In the genomic region with DNA sequence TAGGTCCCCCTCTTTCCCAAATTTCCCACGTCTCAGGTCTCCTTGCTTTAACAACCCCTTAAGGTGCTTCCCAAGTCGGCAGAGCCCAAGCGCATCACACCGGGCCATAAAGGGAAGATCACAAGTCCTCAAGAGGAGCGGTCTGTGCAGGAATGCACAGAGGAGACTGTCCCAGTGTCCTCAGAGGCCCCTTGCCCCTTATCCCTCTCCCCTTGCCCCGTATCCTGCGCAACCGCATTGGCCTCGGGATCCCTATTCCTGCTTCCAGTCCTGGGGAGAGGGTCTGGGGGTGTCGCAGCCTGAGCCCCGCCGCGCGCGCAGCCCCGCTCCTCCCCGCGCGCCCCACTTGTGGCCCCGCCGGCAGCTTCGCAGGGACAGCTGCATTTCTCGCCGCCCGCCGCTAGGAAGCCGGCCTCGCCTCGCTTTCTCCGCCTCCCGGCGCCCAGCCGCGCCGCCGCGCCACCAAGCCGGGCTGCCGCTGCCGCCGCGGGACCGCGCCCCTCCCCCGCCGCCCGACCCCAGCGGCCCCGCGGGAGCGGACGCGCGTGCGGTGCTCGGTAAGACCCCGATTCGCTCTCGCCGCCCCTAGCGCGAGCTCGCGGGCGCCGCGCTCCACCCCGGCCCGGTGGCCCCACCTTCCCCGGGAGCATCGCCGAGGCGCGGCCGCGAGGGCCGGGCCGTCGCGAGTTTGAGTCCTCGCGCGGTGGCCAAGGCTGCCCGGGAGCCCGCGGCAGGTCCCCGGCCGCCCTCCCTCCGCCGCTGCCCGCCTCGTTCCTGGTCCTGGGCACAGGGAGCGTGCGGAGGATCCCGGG, we compare ENCODE assay signal across 8 mouse cellular contexts. TPM values are rescaled to one million over a fixed set of nuclear protein-coding genes. Genes with fewer than 3 reads are reported as not detected.
DNase-seq lines count a peak whose midpoint lies in the region; ATAC-seq lines count a peak whose summit lies in the region.

No protein-coding gene starts in this region.

- H3K27me3 ChIP-seq in embryonic facial prominence, embryonic 15.5 days = no peaks in the 10 kb centered on the region
- H3K27me3 ChIP-seq in heart, embryonic 15.5 days = no peaks in the 10 kb centered on the region
- H3K27me3 ChIP-seq in liver, embryonic 15.5 days = peaks cover 89% of the 10 kb centered on the region
- no peaks in the 10 kb centered on the region for H3K27me3 ChIP-seq in neural tube, embryonic 11.5 days (ENCODE audit: control insufficient read depth, insufficient read depth, low read length)
- H3K27me3 ChIP-seq in stomach, embryonic 16.5 days (ENCODE audit: control insufficient read depth, insufficient read depth, low read length) = no peaks in the 10 kb centered on the region

- peak; percentile 82 to 86 for DNase-seq in B cell, adult 2 months
- peak; percentile 84 for DNase-seq in adrenal gland, postnatal 25 days
- peak; percentile 86 for DNase-seq in kidney, postnatal 14 days
- DNase-seq in neural tube, embryonic 11.5 days (ENCODE audit: low spot score) = peak; percentile 84

- H3K9ac ChIP-seq in embryonic facial prominence, embryonic 15.5 days = peak overlapping the region; percentile 95
- H3K9ac ChIP-seq in heart, embryonic 15.5 days = peak overlapping the region; percentile 94
- H3K9ac ChIP-seq in liver, embryonic 15.5 days = peak overlapping the region; percentile 27; the same call in 1 of the 2 replicates
- H3K9ac ChIP-seq in neural tube, embryonic 11.5 days (ENCODE audit: low read length) = peak overlapping the region; percentile 89
- peak overlapping the region; percentile 99 for H3K9ac ChIP-seq in stomach, embryonic 16.5 days (ENCODE audit: low read length)

- H3K9me3 ChIP-seq in embryonic facial prominence, embryonic 15.5 days (replicated peaks) = no peaks in the 10 kb centered on the region
- H3K9me3 ChIP-seq in heart, embryonic 15.5 days (replicated peaks) = no peaks in the 10 kb centered on the region
- no peaks in the 10 kb centered on the region for H3K9me3 ChIP-seq in liver, embryonic 15.5 days (replicated peaks)
- no peaks in the 10 kb centered on the region for H3K9me3 ChIP-seq in neural tube, embryonic 11.5 days (ENCODE audit: control insufficient read depth, low read length)
- no peaks in the 10 kb centered on the region for H3K9me3 ChIP-seq in stomach, embryonic 16.5 days (replicated peaks; ENCODE audit: control insufficient read depth, low read length)

- H3K27ac ChIP-seq in embryonic facial prominence, embryonic 15.5 days (replicated peaks) = peak overlapping the region; percentile 87
- peak overlapping the region; percentile 94 for H3K27ac ChIP-seq in heart, embryonic 15.5 days
- H3K27ac ChIP-seq in liver, embryonic 15.5 days (replicated peaks) = no peak overlapping the region
- peak overlapping the region; percentile 97 for H3K27ac ChIP-seq in neural tube, embryonic 11.5 days (ENCODE audit: low read depth, low read length)
- H3K27ac ChIP-seq in stomach, embryonic 16.5 days (ENCODE audit: low read length) = peak overlapping the region; percentile 94

- H3K36me3 ChIP-seq in embryonic facial prominence, embryonic 15.5 days = no peaks in the 10 kb centered on the region
- no peaks in the 10 kb centered on the region for H3K36me3 ChIP-seq in heart, embryonic 15.5 days
- no peaks in the 10 kb centered on the region for H3K36me3 ChIP-seq in liver, embryonic 15.5 days (replicated peaks)
- no peaks in the 10 kb centered on the region for H3K36me3 ChIP-seq in neural tube, embryonic 11.5 days (ENCODE audit: control insufficient read depth, insufficient read depth, low read length)
- H3K36me3 ChIP-seq in stomach, embryonic 16.5 days (ENCODE audit: control insufficient read depth, insufficient read depth, low read length) = no peaks in the 10 kb centered on the region

- H3K4me2 ChIP-seq in embryonic facial prominence, embryonic 15.5 days (replicated peaks) = peak overlapping the region; percentile 70
- H3K4me2 ChIP-seq in heart, embryonic 15.5 days = peak overlapping the region; percentile 96
- peak overlapping the region; percentile 75 for H3K4me2 ChIP-seq in liver, embryonic 15.5 days
- peak overlapping the region; percentile 77 for H3K4me2 ChIP-seq in neural tube, embryonic 11.5 days (ENCODE audit: low read depth)
- H3K4me2 ChIP-seq in stomach, embryonic 16.5 days (ENCODE audit: low read depth, low read length) = peak overlapping the region; percentile 64

- H3K4me3 ChIP-seq in embryonic facial prominence, embryonic 15.5 days (replicated peaks) = peak overlapping the region; percentile 77
- H3K4me3 ChIP-seq in heart, embryonic 15.5 days = peak overlapping the region; percentile 88
- H3K4me3 ChIP-seq in liver, embryonic 15.5 days (replicated peaks) = peak overlapping the region; percentile 59
- H3K4me3 ChIP-seq in neural tube, embryonic 11.5 days (ENCODE audit: low read depth, low read length) = peak overlapping the region; percentile 80
- peak overlapping the region; percentile 79 for H3K4me3 ChIP-seq in stomach, embryonic 16.5 days (replicated peaks; ENCODE audit: low read length)

- ATAC-seq in embryonic facial prominence, embryonic 15.5 days (ENCODE audit: insufficient number of reproducible peaks, low FRiP score, low TSS enrichment, low read depth) = peak; percentile 67
- ATAC-seq in heart, embryonic 15.5 days (replicated peaks; ENCODE audit: insufficient number of reproducible peaks, insufficient read depth, low FRiP score, low read depth) = peak; percentile 53
- no peak for ATAC-seq in liver, embryonic 15.5 days (ENCODE audit: insufficient read depth)
- peak; percentile 72 for ATAC-seq in neural tube, embryonic 11.5 days (ENCODE audit: insufficient read depth, low FRiP score, low TSS enrichment)
- ATAC-seq in stomach, embryonic 16.5 days (ENCODE audit: insufficient read depth, low FRiP score) = peak; percentile 72

- under 1% methylated on average over 84 of the region's 95 CpGs for WGBS in embryonic facial prominence, embryonic 15.5 days
- under 1% methylated on average over 90 of the region's 95 CpGs for WGBS in heart, embryonic 15.5 days
- under 1% methylated on average over 94 of the region's 95 CpGs for WGBS in liver, embryonic 15.5 days (ENCODE audit: insufficient replicate concordance)
- WGBS in neural tube, embryonic 11.5 days = under 1% methylated on average over 68 of the region's 95 CpGs
- under 1% methylated on average over 85 of the region's 95 CpGs for WGBS in stomach, embryonic 16.5 days

- H3K4me1 ChIP-seq in embryonic facial prominence, embryonic 15.5 days = peaks cover 39% of the 10 kb centered on the region
- H3K4me1 ChIP-seq in heart, embryonic 15.5 days (replicated peaks) = peaks cover 39% of the 10 kb centered on the region
- peaks cover 18% of the 10 kb centered on the region for H3K4me1 ChIP-seq in liver, embryonic 15.5 days (replicated peaks)
- H3K4me1 ChIP-seq in neural tube, embryonic 11.5 days (ENCODE audit: control insufficient read depth, insufficient read depth, low read length) = peaks cover 9% of the 10 kb centered on the region; the same call in 1 of the 2 replicates
- H3K4me1 ChIP-seq in stomach, embryonic 16.5 days (ENCODE audit: control insufficient read depth, insufficient read depth, low read length) = peaks cover 28% of the 10 kb centered on the region

RNA-seq across cellular contexts. Expression of a gene that starts 1.1 kb away (rescaled TPM):
- total RNA-seq in adrenal gland, postnatal 25 days (2021) = 50.7 and 68.6 TPM in 2 replicates
- 35.4 and 38.7 TPM in 2 replicates for polyA plus RNA-seq in embryonic facial prominence, embryonic 15.5 days (2015; fragmentation: Nextera tagmentation; extraction: Ambion mirVana)
- polyA plus RNA-seq in heart, embryonic 15.5 days (2015; fragmentation: Nextera tagmentation; extraction: Ambion mirVana) = 18.4 and 20.3 TPM in 2 replicates
- polyA plus RNA-seq in liver, embryonic 15.5 days (2015; fragmentation: Nextera tagmentation; extraction: Ambion mirVana) = 1.1 and 1.5 TPM in 2 replicates
- 18.2 and 21.3 TPM in 2 replicates for polyA plus RNA-seq in neural tube, embryonic 11.5 days (2014; fragmentation: Nextera tagmentation; extraction: Ambion mirVana)
- polyA plus RNA-seq in stomach, embryonic 16.5 days (2015; fragmentation: Nextera tagmentation; extraction: Ambion mirVana) = 11.3 and 11.5 TPM in 2 replicates

RNA-seq across cellular contexts. Expression of a gene that starts 30.9 kb away (rescaled TPM):
- total RNA-seq in adrenal gland, postnatal 25 days (2021) = 45.8 and 51.8 TPM in 2 replicates
- polyA plus RNA-seq in embryonic facial prominence, embryonic 15.5 days (2015; fragmentation: Nextera tagmentation; extraction: Ambion mirVana) = 37.5 and 39.6 TPM in 2 replicates
- polyA plus RNA-seq in heart, embryonic 15.5 days (2015; fragmentation: Nextera tagmentation; extraction: Ambion mirVana) = 22.2 and 24.9 TPM in 2 replicates
- polyA plus RNA-seq in liver, embryonic 15.5 days (2015; fragmentation: Nextera tagmentation; extraction: Ambion mirVana) = 8.3 and 8.6 TPM in 2 replicates
- polyA plus RNA-seq in neural tube, embryonic 11.5 days (2014; fragmentation: Nextera tagmentation; extraction: Ambion mirVana) = 76.2 and 78.4 TPM in 2 replicates
- 28.5 and 30.5 TPM in 2 replicates for polyA plus RNA-seq in stomach, embryonic 16.5 days (2015; fragmentation: Nextera tagmentation; extraction: Ambion mirVana)

RNA-seq across cellular contexts. Expression of a gene that starts 51.8 kb away (rescaled TPM):
- total RNA-seq in adrenal gland, postnatal 25 days (2021) = 226 and 298 TPM in 2 replicates
- 269 and 279 TPM in 2 replicates for polyA plus RNA-seq in embryonic facial prominence, embryonic 15.5 days (2015; fragmentation: Nextera tagmentation; extraction: Ambion mirVana)
- polyA plus RNA-seq in heart, embryonic 15.5 days (2015; fragmentation: Nextera tagmentation; extraction: Ambion mirVana) = 149 and 172 TPM in 2 replicates
- 108 and 113 TPM in 2 replicates for polyA plus RNA-seq in liver, embryonic 15.5 days (2015; fragmentation: Nextera tagmentation; extraction: Ambion mirVana)
- polyA plus RNA-seq in neural tube, embryonic 11.5 days (2014; fragmentation: Nextera tagmentation; extraction: Ambion mirVana) = 488 and 497 TPM in 2 replicates
- 188 and 201 TPM in 2 replicates for polyA plus RNA-seq in stomach, embryonic 16.5 days (2015; fragmentation: Nextera tagmentation; extraction: Ambion mirVana)

Comparison
In these comparisons a context has a peak if more than half of its experiments do, and no peak if none do; other contexts are left out.
1. H3K9ac ChIP-seq: peak in every context shown above with its lines; median percentile 99 in stomach, embryonic 16.5 days; 95 in embryonic facial prominence, embryonic 15.5 days; 94 in heart, embryonic 15.5 days; 89 in neural tube, embryonic 11.5 days; 27 in liver, embryonic 15.5 days.